Mouse (Mus musculus): ENCODE data around the gene Atp10b. TPM values are rescaled to one million over a fixed set of nuclear protein-coding genes. Genes with fewer than 3 reads are reported as not detected.

Gene Atp10b
- polyA plus RNA-seq, 3 experiments from 2014 or later: 0.13 to 0.16 (median 0.13) TPM

Other genes starting within 250 kb of the Atp10b start
- gene Gm9972, start 114.1 kb upstream of the Atp10b start, polyA plus RNA-seq (2017; shearing (Covaris generic)): not detected